Mouse (Mus musculus) ES-E14 (cell line): ENCODE data around the gene Hbb-bh2. TPM values are rescaled to one million over a fixed set of nuclear protein-coding genes. Genes with fewer than 3 reads are reported as not detected.
"Not testable (repeated sequence)": the region's sequence is repeated elsewhere in the genome, so short reads cannot be mapped to it uniquely, and the experiment has no call there.

ENCODE experiments used
- DNase-seq: peaks from one replicate; pipeline ENCODE4 v3.0.0-alpha.2; 2013; ENCODE audit warnings: low read depth, low spot score
- H3K27ac ChIP-seq: 2 replicates; pipeline ENCODE4 v1.5.1; 2012; ENCODE audit warnings: low read depth, mild to moderate bottlenecking, low read length, moderate library complexity, mixed read lengths; ENCODE audit not compliant: poor library complexity, insufficient read depth, severe bottlenecking
- H3K36me3 ChIP-seq: 2 replicates; pipeline ENCODE4 v1.6.1; 2012; ENCODE audit warnings: mild to moderate bottlenecking, low read length, moderate library complexity, mixed read lengths; ENCODE audit not compliant: control insufficient read depth, poor library complexity, insufficient read depth, severe bottlenecking
- H3K4me1 ChIP-seq, 2 experiments: fragments of 150-350 bp in 1 of 2; sonication (generic) in 1 of 2; 2 replicates each; pipeline ENCODE4 v1.6.1; 2012; ENCODE audit warnings: low read length in 2 of 2, mild to moderate bottlenecking in 1 of 2, mixed read lengths in 1 of 2; ENCODE audit not compliant: control insufficient read depth in 2 of 2, insufficient read depth in 2 of 2, poor library complexity in 1 of 2
- H3K4me3 ChIP-seq, 2 experiments: fragments of 150-350 bp in 1 of 2; sonication (generic) in 1 of 2; 2 replicates each; pipeline ENCODE4 v1.5.1; 2012; ENCODE audit warnings: low read length in 2 of 2, low read depth in 1 of 2, mild to moderate bottlenecking in 1 of 2, mixed read lengths in 1 of 2; ENCODE audit not compliant: insufficient read depth in 1 of 2, poor library complexity in 1 of 2, severe bottlenecking in 1 of 2
- H3K9ac ChIP-seq: 2 replicates; pipeline ENCODE4 v1.6.1; 2012; ENCODE audit warnings: low read depth, mild to moderate bottlenecking, low read length, mixed read lengths; ENCODE audit not compliant: poor library complexity, insufficient read depth, severe bottlenecking
- H3K9me3 ChIP-seq: fragments of 150-350 bp; sonication (generic); 2 replicates; pipeline ENCODE4 v1.6.1; 2012; ENCODE audit warnings: low read depth, mild to moderate bottlenecking, low read length; ENCODE audit not compliant: control insufficient read depth, insufficient read depth
- CHD2 ChIP-seq: IDR thresholded peaks from 2 replicates; pipeline ENCODE4 v1.6.1; 2014; ENCODE audit warnings: mild to moderate bottlenecking, low read depth, low read length, inconsistent platforms
- HCFC1 ChIP-seq: IDR thresholded peaks from 2 replicates; pipeline ENCODE4 v1.6.1; 2012; ENCODE audit warnings: low read length, inconsistent platforms, borderline replicate concordance; ENCODE audit not compliant: insufficient read depth
- MAFK ChIP-seq: IDR thresholded peaks from 2 replicates; pipeline ENCODE4 v1.6.1; 2014; ENCODE audit warnings: mild to moderate bottlenecking, low read depth, low read length, inconsistent platforms; ENCODE audit not compliant: insufficient read depth
- ZC3H11A ChIP-seq: IDR thresholded peaks from 2 replicates; pipeline ENCODE4 v1.6.1; 2012; ENCODE audit warnings: low read depth, mild to moderate bottlenecking, inconsistent platforms, low read length, borderline replicate concordance
- ZNF384 ChIP-seq: IDR thresholded peaks from 2 replicates; pipeline ENCODE4 v1.6.1; 2012; ENCODE audit warnings: low read depth, low read length, inconsistent platforms
- in situ Hi-C, 2 experiments: fragments of 600-800 bp; cut with MboI; formaldehyde crosslinking; loops; one replicate each; pipeline ENCODE4 v1.15.1; 2025; ENCODE audit warnings: low sequenced_read_pairs in 2 of 2, inconsistent platforms in 1 of 2; ENCODE audit not compliant: unreplicated experiment in 2 of 2
- total RNA-seq: library from RNA; depleted of rRNA; stranded (reverse); fragments of 300-350 nt; gene quantifications from 2 replicates; pipeline ENCODE4 v1.2.3, GENCODE M21; 2012

Hbb-bh2 gene
- total RNA-seq, 1 experiment: not detected

DNA sequence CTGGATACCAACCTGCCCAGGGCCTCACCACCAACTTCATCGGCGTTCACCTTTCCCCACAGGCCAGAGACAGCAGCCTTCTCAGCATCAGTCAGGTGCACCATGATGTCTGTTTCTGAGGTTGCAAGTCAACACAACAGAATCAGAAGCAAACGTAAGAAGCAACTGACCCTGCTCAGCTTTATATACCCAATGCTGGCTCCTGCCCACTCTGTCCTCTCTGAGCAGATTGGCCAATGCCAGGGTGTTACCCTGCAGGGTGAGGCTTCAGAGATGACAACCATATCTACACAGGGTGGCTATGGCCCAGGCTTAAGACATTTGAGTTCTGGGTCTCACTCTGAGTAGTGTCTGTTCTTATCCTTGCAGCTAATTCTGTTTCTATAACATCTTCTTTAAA is 26.6 kb downstream of the Hbb-bh2 start, which contains the start of gene Hbb-bt:
Gene Hbb-bt, minus strand, starts transcription at position 231 of the 400 bp plus-strand sequence.
- no peak within 1 kb of the TSS for H3K27ac ChIP-seq
- H3K4me3 ChIP-seq: no peak within 1 kb of the TSS
- no peaks in the 10 kb centered on the region for H3K9me3 ChIP-seq
- in situ Hi-C loops: no loop called here
- H3K9ac ChIP-seq: no peak within 1 kb of the TSS
- H3K4me1 ChIP-seq: no peaks in the 10 kb centered on the region
- DNase-seq: no peak
- TF ChIP-seq ZNF384: no peak
- no peak for TF ChIP-seq ZC3H11A
- no peaks in the 10 kb centered on the region for H3K36me3 ChIP-seq

DNA sequence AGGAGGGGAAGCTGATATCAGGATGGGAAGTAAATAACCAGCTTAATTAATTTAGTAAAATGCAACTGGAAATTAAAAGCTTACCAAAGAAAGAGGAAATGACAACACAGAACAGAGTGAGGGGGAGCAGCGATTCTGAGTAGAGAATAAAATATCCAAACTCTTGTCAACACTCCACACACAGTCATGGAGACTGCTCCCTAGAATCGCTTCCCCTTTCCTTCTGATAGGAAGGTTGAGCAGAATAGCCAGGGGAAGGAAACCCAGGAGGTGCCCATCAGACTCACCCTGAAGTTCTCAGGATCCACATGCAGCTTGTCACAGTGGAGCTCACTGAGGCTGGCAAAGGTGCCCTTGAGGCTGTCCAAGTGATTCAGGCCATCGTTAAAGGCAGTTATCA is 27.2 kb downstream of the Hbb-bh2 start:
- H3K9me3 ChIP-seq, H3K9ac ChIP-seq, DNase-seq, H3K4me1 ChIP-seq, H3K4me3 ChIP-seq, in situ Hi-C loops, H3K27ac ChIP-seq, H3K36me3 ChIP-seq: not testable (repeated sequence)

- TF ChIP-seq CHD2 (no peak), HCFC1 (no peak), MAFK (no peak), ZNF384 (no peak), ZC3H11A (no peak)
- in situ Hi-C loops: no loop called here
These were observed 28.1 kb downstream of the Hbb-bh2 start for GRCm38 (mm10) chr7:103812174-103812573.

DNA sequence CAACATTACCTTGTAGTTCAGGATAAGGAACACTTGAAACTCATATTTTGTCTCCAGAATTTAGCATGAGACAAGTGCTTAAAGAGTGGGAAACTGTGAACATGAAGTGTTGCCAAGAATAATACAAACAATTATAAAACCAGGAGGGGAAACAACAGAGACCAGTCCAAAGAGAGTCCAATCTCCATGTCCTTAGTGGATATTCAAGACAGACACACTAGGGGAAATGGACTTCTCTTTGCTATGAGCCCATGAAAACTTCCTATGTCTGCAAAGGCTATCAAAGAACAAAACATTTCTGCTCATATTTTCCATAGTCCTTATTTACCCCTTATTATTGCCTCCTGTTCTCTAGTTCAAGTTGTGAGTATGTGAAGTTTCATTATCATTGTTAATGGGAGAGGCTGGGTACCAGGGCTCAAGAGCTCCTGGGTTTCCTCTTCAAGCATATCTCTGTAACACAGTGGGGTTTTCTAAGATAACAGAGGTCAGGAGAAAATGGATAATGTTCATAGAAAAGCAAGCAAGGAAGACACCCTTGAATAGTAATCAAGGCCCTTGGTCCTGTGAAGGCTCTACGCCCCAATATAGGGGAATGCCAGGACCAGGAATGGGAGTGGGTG is 29.0 kb downstream of the Hbb-bh2 start:
- no peak for DNase-seq
- H3K27ac ChIP-seq: no peak overlapping the region
- TF ChIP-seq CHD2 (no peak), ZC3H11A (no peak), MAFK (no peak), HCFC1 (no peak), ZNF384 (no peak)
- no peak overlapping the region for H3K4me3 ChIP-seq
- no peaks in the 10 kb centered on the region for H3K36me3 ChIP-seq
- H3K9me3 ChIP-seq: no peaks in the 10 kb centered on the region
- no peak overlapping the region for H3K9ac ChIP-seq
- H3K4me1 ChIP-seq: no peaks in the 10 kb centered on the region
- in situ Hi-C loops: no loop called here

More at GRCm38 (mm10) chr7:103812174-103812573, 28.1 kb downstream of the Hbb-bh2 start:
- no peaks in the 10 kb centered on the region for H3K4me1 ChIP-seq
- H3K9ac ChIP-seq: no peak overlapping the region
- no peak for DNase-seq
- H3K4me3 ChIP-seq: no peak overlapping the region
- no peaks in the 10 kb centered on the region for H3K9me3 ChIP-seq
- no peaks in the 10 kb centered on the region for H3K36me3 ChIP-seq
- H3K27ac ChIP-seq: no peak overlapping the region

DNA sequence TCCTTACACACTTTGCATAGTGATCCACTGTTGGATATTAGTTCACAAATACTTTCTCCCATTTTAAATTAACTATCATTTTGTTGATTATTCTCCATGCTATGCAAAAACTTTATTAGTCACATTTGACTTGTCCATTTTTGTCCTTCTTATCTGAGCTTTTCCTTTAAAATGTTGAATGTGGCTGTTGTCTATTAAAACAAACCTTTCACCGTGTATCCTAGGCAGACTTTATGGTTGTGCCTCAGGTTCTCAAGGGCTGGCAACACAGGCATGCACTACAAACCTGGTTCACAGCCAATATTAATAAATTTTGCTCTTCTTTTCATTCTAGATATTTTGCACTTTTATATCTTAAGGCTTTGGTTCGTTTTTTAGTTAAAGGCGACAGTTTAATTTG is 29.6 kb downstream of the Hbb-bh2 start:
- TF ChIP-seq ZC3H11A: no peak
- TF ChIP-seq ZNF384: no peak
- no peak for TF ChIP-seq CHD2
- H3K4me1 ChIP-seq: no peaks in the 10 kb centered on the region
- no peak overlapping the region for H3K9ac ChIP-seq
- H3K27ac ChIP-seq: no peak overlapping the region
- H3K36me3 ChIP-seq: no peaks in the 10 kb centered on the region
- no peak overlapping the region for H3K4me3 ChIP-seq
- no peak for DNase-seq
- no peaks in the 10 kb centered on the region for H3K9me3 ChIP-seq
- in situ Hi-C loops: no loop called here
